Mouse (Mus musculus): ENCODE results near the gene Itga9.

Itga9 gene

GRCm38 (mm10) chr9:118726550-118726949 is 120.1 kb downstream of the Itga9 start:
- DNase-seq (ENCODE audit: low read depth): no peak

- no peak for DNase-seq (ENCODE audit: low read depth)
Observed at GRCm38 (mm10) chr9:118728296-118728695, 121.8 kb downstream of the Itga9 start.

GRCm38 (mm10) chr9:118728987-118729386 is 122.5 kb downstream of the Itga9 start:
- no peak for DNase-seq (ENCODE audit: low read depth)

GRCm38 (mm10) chr9:118730172-118730571 is 123.7 kb downstream of the Itga9 start:
- DNase-seq (ENCODE audit: low read depth): no peak

- DNase-seq (ENCODE audit: low read depth): no peak
Observed at GRCm38 (mm10) chr9:118730871-118731390, 124.4 kb downstream of the Itga9 start.

- DNase-seq (ENCODE audit: low read depth): no peak
Observed at GRCm38 (mm10) chr9:118731650-118732049, 125.2 kb downstream of the Itga9 start.

GRCm38 (mm10) chr9:118733601-118734000 is 127.1 kb downstream of the Itga9 start:
- DNase-seq (ENCODE audit: low read depth): no peak

- no peak for DNase-seq (ENCODE audit: low read depth)
Observed at GRCm38 (mm10) chr9:118737124-118737523, 130.6 kb downstream of the Itga9 start.

GRCm38 (mm10) chr9:118737601-118738137 is 131.2 kb downstream of the Itga9 start:
- DNase-seq (ENCODE audit: low read depth): no peak

GRCm38 (mm10) chr9:118738311-118738710 is 131.8 kb downstream of the Itga9 start:
- DNase-seq (ENCODE audit: low read depth): no peak

- no peak for DNase-seq (ENCODE audit: low read depth)
Observed at GRCm38 (mm10) chr9:118739071-118739470, 132.6 kb downstream of the Itga9 start.

GRCm38 (mm10) chr9:118739659-118740058 is 133.2 kb downstream of the Itga9 start:
- no peak for DNase-seq (ENCODE audit: low read depth)

GRCm38 (mm10) chr9:118741268-118741667 is 134.8 kb downstream of the Itga9 start:
- no peak for DNase-seq (ENCODE audit: low read depth)

GRCm38 (mm10) chr9:118749335-118749949 is 143.0 kb downstream of the Itga9 start:
- DNase-seq (ENCODE audit: low read depth): no peak

- DNase-seq (ENCODE audit: low read depth): no peak
Observed at GRCm38 (mm10) chr9:118750828-118751227, 144.3 kb downstream of the Itga9 start.

GRCm38 (mm10) chr9:118752376-118752775 is 145.9 kb downstream of the Itga9 start:
- no peak for DNase-seq (ENCODE audit: low read depth)

GRCm38 (mm10) chr9:118759462-118759861 is 153.0 kb downstream of the Itga9 start:
- DNase-seq (ENCODE audit: low read depth): no peak

- no peak for DNase-seq (ENCODE audit: low read depth)
Observed at GRCm38 (mm10) chr9:118761953-118762590, 155.6 kb downstream of the Itga9 start.

- DNase-seq (ENCODE audit: low read depth): no peak
Observed at GRCm38 (mm10) chr9:118762759-118763158, 156.3 kb downstream of the Itga9 start.

- DNase-seq (ENCODE audit: low read depth): no peak
Observed at GRCm38 (mm10) chr9:118763203-118763602, 156.7 kb downstream of the Itga9 start.

- no peak for DNase-seq (ENCODE audit: low read depth)
Observed at GRCm38 (mm10) chr9:118763646-118764045, 157.2 kb downstream of the Itga9 start.

- DNase-seq (ENCODE audit: low read depth): no peak
Observed at GRCm38 (mm10) chr9:118765059-118765458, 158.6 kb downstream of the Itga9 start.

GRCm38 (mm10) chr9:118767008-118767407 is 160.5 kb downstream of the Itga9 start:
- no peak for DNase-seq (ENCODE audit: low read depth)
